Mouse (Mus musculus) forebrain, embryonic 13.5 days (tissue): Measurements from ENCODE around the gene Ly6g6f. TPM values are rescaled to one million over a fixed set of nuclear protein-coding genes. Genes with fewer than 3 reads are reported as not detected.
A peak's percentile ranks its signal among the peaks of the same experiment; 100 is the strongest.

Experiments used
- ATAC-seq: fragments of 200-750 bp; cut with Nextera tagmentation; 2 replicates; pipeline ENCODE4 v1.8.0; 2017
- H3K27ac ChIP-seq: fragments of 300-500 bp; sonication (generic); 2 replicates; pipeline ENCODE4 v1.5.1; 2015; ENCODE audit warnings: inconsistent platforms, mild to moderate bottlenecking, moderate library complexity
- H3K27me3 ChIP-seq: fragments of 300-500 bp; sonication (generic); 2 replicates; pipeline ENCODE4 v1.6.1; 2015; ENCODE audit warnings: mild to moderate bottlenecking, inconsistent platforms
- H3K36me3 ChIP-seq: fragments of 300-500 bp; sonication (generic); 2 replicates; pipeline ENCODE4 v1.6.1; 2015; ENCODE audit warnings: mild to moderate bottlenecking, inconsistent platforms; ENCODE audit not compliant: poor library complexity, severe bottlenecking
- H3K4me1 ChIP-seq: fragments of 300-500 bp; sonication (generic); 2 replicates; pipeline ENCODE4 v1.6.1; 2015; ENCODE audit warnings: inconsistent platforms
- H3K4me2 ChIP-seq: fragments of 300-500 bp; sonication (generic); 2 replicates; pipeline ENCODE4 v1.6.1; 2015; ENCODE audit warnings: inconsistent platforms, mild to moderate bottlenecking, moderate library complexity
- H3K4me3 ChIP-seq: fragments of 300-500 bp; sonication (generic); 2 replicates; pipeline ENCODE4 v1.5.1; 2015; ENCODE audit warnings: mild to moderate bottlenecking, inconsistent platforms
- H3K9ac ChIP-seq: fragments of 300-500 bp; sonication (generic); 2 replicates; pipeline ENCODE4 v1.6.1; 2015; ENCODE audit warnings: mild to moderate bottlenecking, inconsistent platforms
- H3K9me3 ChIP-seq: fragments of 300-500 bp; sonication (generic); replicated peaks from 2 replicates; pipeline ENCODE4 v1.6.1; 2016; ENCODE audit warnings: inconsistent platforms
- WGBS: fragments of 180-500 bp; shearing (Covaris S2); methylation state at CpG from one replicate; pipeline ENCODE4 v1.1.7; 2015; 5-methylcytosine and 5-hydroxymethylcytosine counted together
- polyA plus RNA-seq: library from polyadenylated mRNA; unstranded; fragments of >200 nt; fragmentation: Nextera tagmentation; extraction: Ambion mirVana; gene quantifications from 2 replicates; pipeline ENCODE4 v1.2.1, GENCODE M21; 2015

Gene Ly6g6f
- polyA plus RNA-seq, 1 experiment from 2014 or later: 0.25 TPM

DNA sequence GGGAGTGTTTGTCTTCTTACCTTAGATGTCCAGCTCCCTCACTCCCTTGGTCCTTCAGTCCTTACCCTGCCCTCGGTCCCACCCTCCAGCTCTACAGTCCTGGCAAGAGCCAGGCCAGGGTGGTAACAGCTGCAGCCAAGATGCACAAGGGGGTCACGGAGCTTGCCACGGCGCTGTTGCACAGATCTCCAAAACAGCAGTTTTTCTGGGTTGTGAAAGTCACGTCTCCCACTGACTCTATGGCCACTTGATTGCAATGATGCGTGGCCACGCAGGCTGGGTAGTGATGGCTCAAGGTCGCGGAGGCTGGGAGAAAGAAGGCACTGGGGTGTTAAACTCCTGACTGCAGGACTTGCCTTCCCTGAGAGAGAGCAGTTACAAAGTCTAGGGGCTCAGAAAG, 14.0 kb downstream of the Ly6g6f start:
- WGBS: 87% methylated on average over 9 of the region's 9 CpGs
- no peak for ATAC-seq
- no peak overlapping the region for H3K27ac ChIP-seq
- H3K9ac ChIP-seq: no peak overlapping the region
- no peak overlapping the region for H3K4me2 ChIP-seq
- no peak overlapping the region for H3K4me3 ChIP-seq
- peaks cover 15% of the 10 kb centered on the region for H3K27me3 ChIP-seq
- H3K9me3 ChIP-seq: no peaks in the 10 kb centered on the region
- H3K36me3 ChIP-seq: no peaks in the 10 kb centered on the region
- peaks cover 3% of the 10 kb centered on the region; the same call in 1 of the 2 replicates for H3K4me1 ChIP-seq

DNA sequence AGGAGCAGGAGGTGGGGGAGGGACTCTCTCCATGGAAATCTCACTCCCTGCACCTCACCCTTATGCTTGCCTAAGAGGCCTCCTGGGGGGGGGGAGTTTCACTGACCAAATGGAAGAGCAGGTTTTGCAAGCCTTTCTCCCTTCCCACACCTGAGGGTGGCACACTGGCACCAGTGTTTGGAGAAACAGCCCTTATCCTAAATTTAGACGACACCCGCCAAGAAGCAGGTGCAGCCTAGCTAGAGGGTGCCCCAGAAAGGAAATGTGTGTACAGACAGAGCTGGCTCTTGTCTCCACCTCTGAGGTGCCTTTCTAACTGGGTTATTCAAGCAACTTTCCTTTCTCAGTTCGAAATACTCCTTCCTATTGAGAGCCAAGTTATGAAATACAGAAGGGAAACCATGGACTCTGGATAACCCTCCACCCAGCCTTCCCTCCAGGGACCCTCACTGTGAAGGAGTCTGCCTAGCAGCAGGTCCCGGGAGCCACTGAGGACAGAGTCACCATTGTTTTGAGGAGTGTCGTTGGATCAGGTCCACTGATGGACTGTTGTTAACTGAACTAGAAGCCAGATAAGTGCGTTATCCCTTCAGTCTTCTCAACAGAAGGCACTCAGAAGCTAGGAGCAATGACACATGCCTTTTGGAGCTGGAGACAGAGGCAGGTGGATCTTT, 14.7 kb downstream of the Ly6g6f start:
- Histone ChIP-seq H3K27ac (no peak overlapping the region), H3K9me3 (no peaks in the 10 kb centered on the region), H3K4me3 (no peak overlapping the region), H3K4me2 (no peak overlapping the region), H3K36me3 (no peaks in the 10 kb centered on the region), H3K9ac (no peak overlapping the region), H3K27me3 (peaks cover 22% of the 10 kb centered on the region), H3K4me1 (peaks cover under 1% of the 10 kb centered on the region)
- ATAC-seq: no peak
- 69% methylated on average over 6 of the region's 6 CpGs for WGBS

DNA sequence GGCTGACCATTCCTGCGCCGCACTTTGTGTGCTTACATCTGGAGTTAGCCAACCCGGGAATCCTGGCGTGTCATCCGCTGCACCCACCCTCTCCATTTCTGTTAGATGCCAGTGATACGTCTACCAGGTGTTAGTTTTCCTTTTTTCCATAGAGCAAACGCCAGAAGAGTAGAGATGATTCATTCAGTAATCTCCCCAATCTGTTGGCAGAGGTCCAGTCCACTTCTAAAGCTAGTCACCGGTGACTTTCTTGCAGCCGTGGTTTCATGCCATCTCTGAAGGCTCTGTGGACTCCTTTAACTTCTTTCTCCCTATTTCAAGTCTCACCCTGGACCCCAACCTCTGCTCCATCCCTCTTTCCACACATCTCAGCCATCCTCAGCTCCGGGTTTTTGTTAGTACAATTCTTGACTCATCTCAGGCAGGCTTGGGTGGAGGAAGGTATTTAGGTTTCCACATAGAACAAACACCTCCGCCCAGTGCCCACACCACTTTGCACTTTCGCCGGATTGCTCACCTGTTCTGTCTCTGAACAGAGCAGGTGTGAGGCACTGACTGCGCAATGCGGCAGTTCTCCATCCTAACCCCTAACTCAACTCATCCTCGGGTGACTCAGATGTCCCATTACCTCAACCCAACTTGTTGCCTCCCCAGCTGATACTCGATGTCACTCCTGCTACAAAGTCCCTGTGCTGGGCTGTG, 17.0 kb downstream of the Ly6g6f start:
- no peaks in the 10 kb centered on the region for H3K9me3 ChIP-seq
- no peak for ATAC-seq
- peaks cover 17% of the 10 kb centered on the region for H3K4me1 ChIP-seq
- 88% methylated on average over 17 of the region's 17 CpGs for WGBS
- peaks cover under 1% of the 10 kb centered on the region; the same call in 1 of the 2 replicates for H3K36me3 ChIP-seq
- no peak overlapping the region for H3K9ac ChIP-seq
- no peak overlapping the region for H3K4me2 ChIP-seq
- no peak overlapping the region for H3K27ac ChIP-seq
- no peak overlapping the region for H3K4me3 ChIP-seq
- H3K27me3 ChIP-seq: peaks cover 46% of the 10 kb centered on the region

DNA sequence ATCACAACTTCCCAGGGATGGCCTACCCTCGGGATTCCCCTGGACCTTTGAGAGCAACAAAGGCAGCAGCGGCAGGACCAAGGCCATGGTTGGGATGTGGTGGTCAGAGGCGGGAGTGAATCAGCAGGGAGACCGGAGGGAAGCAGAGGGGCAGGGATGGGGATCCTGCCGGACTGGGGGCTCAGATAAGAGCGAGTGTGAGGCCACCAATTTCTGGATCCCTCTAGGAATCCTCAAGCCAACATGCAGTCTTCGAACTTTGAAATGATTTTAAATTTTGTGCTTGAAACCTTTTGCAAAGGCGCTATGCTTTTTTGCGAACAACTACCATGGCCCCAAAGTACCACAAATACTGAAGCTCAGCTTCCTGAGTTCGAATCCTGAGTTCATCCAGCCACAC, 19.3 kb downstream of the Ly6g6f start, which contains the start of gene Mpig6b:
Gene Mpig6b (minus strand): TSS at position 101 of the 400 bp plus-strand sequence.
- Histone ChIP-seq H3K4me2 (peak within 1 kb of the TSS; percentile 57), H3K27me3 (peaks cover 49% of the 10 kb centered on the region), H3K4me1 (peaks cover 25% of the 10 kb centered on the region), H3K9ac (peak within 1 kb of the TSS; percentile 52), H3K9me3 (no peaks in the 10 kb centered on the region), H3K4me3 (peak within 1 kb of the TSS; percentile 25), H3K27ac (no peak within 1 kb of the TSS), H3K36me3 (peaks cover 22% of the 10 kb centered on the region)
- WGBS: 45% methylated on average over 10 of the region's 10 CpGs
- no peak for ATAC-seq

DNA sequence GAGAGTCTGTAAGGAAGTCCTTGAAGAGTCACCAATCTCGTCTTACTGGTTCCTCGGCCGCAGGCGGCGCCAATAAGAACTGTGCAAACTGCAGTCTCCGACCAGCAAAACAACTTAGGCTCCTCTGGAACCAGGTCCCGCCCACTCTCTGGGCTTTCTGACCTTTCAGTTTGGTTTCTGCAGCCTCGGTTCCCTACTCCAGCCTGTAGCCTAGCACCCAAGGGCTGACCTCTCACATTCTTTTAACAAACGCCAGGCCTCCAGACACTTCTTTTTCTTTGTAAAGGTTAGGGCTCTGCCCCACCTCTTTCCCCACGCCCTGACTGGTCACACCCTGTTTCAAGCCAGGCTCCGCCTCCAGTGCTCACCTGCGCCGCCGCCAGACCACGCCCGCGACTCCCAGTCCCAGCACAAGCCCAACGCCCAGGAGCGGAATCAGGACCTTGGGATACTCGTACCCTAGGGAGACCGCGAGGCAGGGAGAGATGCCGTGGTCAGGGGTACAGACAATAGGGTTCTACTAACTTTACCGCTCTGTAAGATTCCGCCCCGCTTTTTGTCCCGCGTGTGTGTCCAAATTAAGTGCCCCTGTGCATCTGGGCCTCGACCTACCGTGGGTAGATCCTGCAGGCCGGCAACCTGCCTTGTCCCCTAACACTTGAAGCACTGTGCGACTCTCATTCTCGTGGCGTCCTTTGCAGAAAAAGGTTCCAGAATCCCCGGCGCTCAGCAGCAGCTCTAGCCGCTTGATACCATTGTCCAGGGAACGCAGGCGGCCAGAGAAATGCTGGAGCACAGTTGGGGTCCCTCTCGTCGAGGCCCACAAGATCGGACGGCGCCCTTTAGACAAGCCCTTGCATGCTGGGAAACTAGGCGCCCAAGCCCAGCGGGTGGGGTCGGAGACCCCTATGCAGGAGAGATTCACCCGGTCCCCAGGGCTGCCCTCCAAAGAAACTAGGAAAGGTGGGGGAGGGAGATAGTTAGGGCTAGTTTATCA, 20.2 kb downstream of the Ly6g6f start, which contains the start of gene Ly6g6c:
Gene Ly6g6c (plus strand): TSS at position 438 of the 997 bp plus-strand sequence.
- Histone ChIP-seq H3K9ac (peak within 1 kb of the TSS; percentile 52), H3K9me3 (no peaks in the 10 kb centered on the region), H3K27ac (no peak within 1 kb of the TSS), H3K4me3 (peak within 1 kb of the TSS; percentile 25), H3K36me3 (peaks cover 30% of the 10 kb centered on the region), H3K4me2 (peak within 1 kb of the TSS; percentile 57), H3K4me1 (peaks cover 33% of the 10 kb centered on the region), H3K27me3 (peaks cover 49% of the 10 kb centered on the region)
- ATAC-seq: no peak; the same call in 1 of the 2 replicates
- WGBS: 1% methylated on average over 48 of the region's 48 CpGs

DNA sequence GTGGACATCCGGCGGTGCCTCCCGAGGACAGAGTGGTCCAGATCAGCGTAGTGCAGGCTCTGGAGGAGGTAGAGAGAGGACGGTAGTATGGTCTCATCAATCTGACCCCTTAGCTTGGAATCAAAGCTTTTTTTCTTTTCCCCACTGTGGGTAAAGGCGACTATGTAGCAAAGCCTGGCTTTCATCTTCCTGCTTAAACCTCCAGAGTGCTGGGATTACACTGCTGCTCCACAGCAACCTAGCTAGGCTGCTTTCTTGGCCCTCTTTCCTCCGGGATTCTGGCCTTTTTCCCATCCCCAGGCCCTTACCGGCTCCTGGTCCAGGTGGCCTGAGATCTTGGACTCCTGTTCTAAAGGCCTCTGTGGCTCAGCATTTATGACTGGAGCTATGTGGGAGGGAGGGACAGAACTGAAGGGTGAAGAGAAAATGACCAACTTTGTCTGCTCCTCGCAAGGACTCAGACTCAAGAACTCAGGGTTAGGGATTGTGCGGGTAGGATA, 21.0 kb downstream of the Ly6g6f start:
- H3K9me3 ChIP-seq: no peaks in the 10 kb centered on the region
- H3K4me1 ChIP-seq: peaks cover 40% of the 10 kb centered on the region
- H3K36me3 ChIP-seq: peaks cover 32% of the 10 kb centered on the region
- whole genome bisulfite sequencing: 34% methylated on average over 10 of the region's 10 CpGs
- H3K27ac ChIP-seq: no peak overlapping the region
- ATAC-seq: no peak
- peak overlapping the region; percentile 8; the same call in 1 of the 2 replicates for H3K9ac ChIP-seq
- H3K4me2 ChIP-seq: peak overlapping the region; percentile 57
- peaks cover 49% of the 10 kb centered on the region for H3K27me3 ChIP-seq
- H3K4me3 ChIP-seq: peak overlapping the region; percentile 25; the same call in 1 of the 2 replicates

DNA sequence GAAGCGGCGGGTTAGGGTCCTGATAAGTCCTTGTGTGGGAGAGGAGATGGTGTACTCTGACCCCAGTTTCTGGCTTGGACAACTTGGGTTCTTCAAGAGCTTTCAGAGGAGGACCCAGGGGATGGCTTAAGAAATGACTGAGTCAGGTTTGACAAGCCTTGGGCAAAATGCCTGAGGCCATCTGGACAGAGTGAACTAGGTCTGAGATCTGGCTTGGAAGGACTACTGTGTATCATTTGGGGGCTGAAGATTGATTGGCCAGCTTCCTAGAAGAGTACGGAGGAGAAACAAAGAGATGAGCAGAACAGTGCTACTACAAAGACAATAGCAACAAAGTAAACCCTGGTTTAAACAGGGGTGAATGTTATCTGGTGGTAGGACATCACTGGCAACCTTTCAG, 21.9 kb downstream of the Ly6g6f start:
- WGBS: 89% methylated on average over 3 of the region's 3 CpGs
- no peak overlapping the region for H3K27ac ChIP-seq
- H3K36me3 ChIP-seq: peaks cover 32% of the 10 kb centered on the region
- H3K9ac ChIP-seq: no peak overlapping the region
- no peak for ATAC-seq
- peaks cover 49% of the 10 kb centered on the region for H3K27me3 ChIP-seq
- no peaks in the 10 kb centered on the region for H3K9me3 ChIP-seq
- H3K4me1 ChIP-seq: peaks cover 44% of the 10 kb centered on the region
- H3K4me2 ChIP-seq: no peak overlapping the region
- H3K4me3 ChIP-seq: no peak overlapping the region

DNA sequence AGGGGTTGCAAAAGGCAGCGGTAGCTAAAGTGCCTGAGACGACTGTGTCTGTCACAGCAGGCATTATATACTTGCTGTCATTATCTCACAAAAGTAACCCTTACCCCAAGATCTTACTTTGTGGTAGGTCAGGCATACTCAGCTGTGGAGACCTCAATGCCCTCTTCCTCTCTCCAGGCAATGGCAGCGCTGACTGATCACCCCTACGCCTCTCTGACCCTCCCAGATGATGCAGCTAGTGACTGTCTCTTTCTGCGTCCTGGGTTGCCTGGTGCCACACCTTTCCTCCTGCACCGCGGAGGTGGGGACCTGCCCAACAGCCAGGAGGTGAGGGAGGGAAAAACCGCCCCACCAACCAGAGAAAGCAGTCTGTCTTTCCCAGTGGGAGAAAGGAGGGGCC, 24.1 kb downstream of the Ly6g6f start:
- H3K4me1 ChIP-seq: peaks cover 47% of the 10 kb centered on the region
- H3K27ac ChIP-seq: no peak overlapping the region
- peak overlapping the region; percentile 43 for H3K9ac ChIP-seq
- peaks cover 33% of the 10 kb centered on the region for H3K27me3 ChIP-seq
- H3K4me2 ChIP-seq: peak overlapping the region; percentile 91; the same call in 1 of the 2 replicates
- 78% methylated on average over 8 of the region's 8 CpGs for WGBS
- peak overlapping the region; percentile 79; the same call in 1 of the 2 replicates for H3K4me3 ChIP-seq
- no peaks in the 10 kb centered on the region for H3K9me3 ChIP-seq
- peaks cover 42% of the 10 kb centered on the region for H3K36me3 ChIP-seq
- ATAC-seq: no peak

DNA sequence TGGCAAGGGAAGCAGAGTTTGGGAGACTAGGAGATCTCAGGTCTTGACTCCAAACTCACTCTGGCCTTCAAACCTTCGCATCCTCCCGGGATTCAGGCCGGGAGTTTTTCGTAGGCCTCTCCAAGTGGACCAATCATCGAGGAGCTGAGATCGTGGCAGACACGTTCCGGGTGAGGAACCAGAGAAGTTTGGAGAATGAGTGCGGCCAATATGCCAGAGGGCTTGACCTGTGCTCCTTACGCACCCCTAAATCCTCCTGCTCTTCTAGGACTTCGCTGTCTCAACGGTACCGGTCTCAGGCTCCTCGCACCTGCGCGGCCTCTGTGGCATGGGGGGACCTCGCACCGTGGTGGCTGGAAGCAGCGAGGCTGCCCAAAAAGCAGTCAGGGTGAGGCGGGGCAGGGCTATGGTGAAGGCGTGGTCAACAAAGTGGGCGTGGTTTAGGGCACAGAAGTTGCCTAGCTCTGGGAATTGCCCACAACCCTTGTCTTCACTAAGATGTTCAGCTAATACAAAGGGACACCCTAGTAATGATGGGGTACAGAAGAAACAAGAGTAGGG, 24.6 kb downstream of the Ly6g6f start:
- Histone ChIP-seq H3K27ac (no peak overlapping the region), H3K4me1 (peaks cover 47% of the 10 kb centered on the region), H3K4me2 (peak overlapping the region; percentile 91), H3K9me3 (no peaks in the 10 kb centered on the region), H3K36me3 (peaks cover 47% of the 10 kb centered on the region), H3K4me3 (peak overlapping the region; percentile 79), H3K27me3 (peaks cover 28% of the 10 kb centered on the region), H3K9ac (peak overlapping the region; percentile 90)
- ATAC-seq: no peak
- WGBS: 60% methylated on average over 22 of the region's 22 CpGs

DNA sequence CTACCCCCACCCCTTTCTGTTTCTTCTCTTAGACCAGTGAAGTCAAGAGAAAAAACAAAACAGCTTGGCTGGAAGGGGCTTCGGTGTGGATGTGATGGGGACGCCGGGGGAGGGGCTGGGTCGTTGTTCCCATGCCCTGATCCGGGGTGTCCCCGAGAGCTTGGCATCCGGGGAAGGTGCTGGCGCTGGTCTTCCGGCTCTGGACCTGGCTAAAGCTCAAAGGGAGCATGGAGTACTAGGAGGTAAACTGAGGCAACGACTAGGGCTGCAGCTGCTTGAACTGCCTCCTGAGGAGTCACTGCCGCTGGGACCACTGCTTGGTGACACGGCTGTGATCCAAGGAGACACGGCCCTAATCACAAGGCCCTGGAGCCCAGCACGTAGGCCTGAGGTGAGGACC, 25.3 kb downstream of the Ly6g6f start:
- H3K9me3 ChIP-seq: no peaks in the 10 kb centered on the region
- H3K36me3 ChIP-seq: peaks cover 53% of the 10 kb centered on the region
- peaks cover 21% of the 10 kb centered on the region for H3K27me3 ChIP-seq
- H3K9ac ChIP-seq: peak overlapping the region; percentile 90
- H3K4me2 ChIP-seq: peak overlapping the region; percentile 91
- peak overlapping the region; percentile 94; the same call in 1 of the 2 replicates for H3K27ac ChIP-seq
- peak overlapping the region; percentile 79 for H3K4me3 ChIP-seq
- H3K4me1 ChIP-seq: peaks cover 40% of the 10 kb centered on the region
- ATAC-seq: 0 out of 2 replicates have a peak, but pooled peaks have one; percentile 1
- 23% methylated on average over 14 of the region's 14 CpGs for WGBS
